Mouse (Mus musculus) erythroblast, embryonic 14.5 days (primary cell): ENCODE results near the gene Hsp90b1.
"Not testable (repeated sequence)": the region's sequence is repeated elsewhere in the genome, so short reads cannot be mapped to it uniquely, and the experiment has no call there.

ENCODE experiments used
- GATA1 ChIP-seq: IDR thresholded peaks from 2 replicates; pipeline ENCODE4 v1.6.1; 2012; ENCODE audit warnings: low read length, inconsistent platforms, mixed read lengths
- TAL1 ChIP-seq: IDR thresholded peaks from 3 replicates; pipeline ENCODE4 v1.6.1; 2012; ENCODE audit warnings: low read length, inconsistent platforms, mixed read lengths

DNA sequence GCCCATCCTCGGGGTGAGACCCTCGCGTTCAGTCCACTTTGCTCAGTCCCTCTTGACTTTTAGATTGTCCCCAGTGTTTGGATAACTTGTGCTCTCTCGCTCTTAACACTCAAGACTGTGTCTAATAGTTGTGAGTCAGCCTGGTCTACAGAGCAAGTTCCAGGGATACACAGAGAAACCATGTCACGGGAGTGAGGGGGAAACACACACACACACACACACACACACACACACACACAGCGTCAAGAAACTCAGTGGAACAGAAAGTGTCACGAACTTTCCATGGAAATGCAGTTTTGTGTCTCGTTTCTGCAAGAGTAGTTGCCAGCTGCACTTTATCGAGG is 19.3 kb downstream of the Hsp90b1 start:
- not testable (repeated sequence) for TF ChIP-seq TAL1, GATA1
